Mouse (Mus musculus) limb, embryonic 15.5 days (tissue): Measurements from ENCODE around the gene Gm21962. TPM values are rescaled to one million over a fixed set of nuclear protein-coding genes. Genes with fewer than 3 reads are reported as not detected.
"Not testable (repeated sequence)": the region's sequence is repeated elsewhere in the genome, so short reads cannot be mapped to it uniquely, and the experiment has no call there.

Experiments
- ATAC-seq: fragments of 200-750 bp; cut with Nextera tagmentation; 2 replicates; pipeline ENCODE4 v1.8.0; 2017; ENCODE audit warnings: low read depth, moderate TSS enrichment; ENCODE audit not compliant: insufficient number of reproducible peaks, low FRiP score, low TSS enrichment
- H3K27ac ChIP-seq: fragments of 300-500 bp; sonication (generic); 2 replicates; pipeline ENCODE4 v1.5.1; 2015; ENCODE audit warnings: moderate library complexity, mild to moderate bottlenecking, inconsistent platforms
- H3K27me3 ChIP-seq: fragments of 300-500 bp; sonication (generic); 2 replicates; pipeline ENCODE4 v1.6.1; 2015; ENCODE audit warnings: inconsistent platforms
- H3K36me3 ChIP-seq: fragments of 300-500 bp; sonication (generic); 2 replicates; pipeline ENCODE4 v1.6.1; 2015; ENCODE audit warnings: inconsistent platforms
- H3K4me1 ChIP-seq: fragments of 300-500 bp; sonication (generic); 2 replicates; pipeline ENCODE4 v1.6.1; 2015; ENCODE audit warnings: inconsistent platforms
- H3K4me2 ChIP-seq: fragments of 300-500 bp; sonication (generic); 2 replicates; pipeline ENCODE4 v1.6.1; 2015; ENCODE audit warnings: mild to moderate bottlenecking, inconsistent platforms
- H3K4me3 ChIP-seq: fragments of 300-500 bp; sonication (generic); 2 replicates; pipeline ENCODE4 v1.5.1; 2015; ENCODE audit warnings: mild to moderate bottlenecking, inconsistent platforms
- H3K9ac ChIP-seq: fragments of 300-500 bp; sonication (generic); 2 replicates; pipeline ENCODE4 v1.6.1; 2015; ENCODE audit warnings: inconsistent platforms
- H3K9me3 ChIP-seq: fragments of 300-500 bp; sonication (generic); 2 replicates; pipeline ENCODE4 v1.6.1; 2016; ENCODE audit warnings: inconsistent platforms
- WGBS: fragments of 180-500 bp; shearing (Covaris S2); methylation state at CpG from one replicate; pipeline ENCODE4 v1.1.7; 2015; 5-methylcytosine and 5-hydroxymethylcytosine counted together
- polyA plus RNA-seq: library from polyadenylated mRNA; unstranded; fragments of >200 nt; fragmentation: Nextera tagmentation; extraction: Ambion mirVana; gene quantifications from 2 replicates; pipeline ENCODE4 v1.2.1, GENCODE M21; 2015

The Gm21962 gene
- not detected in 2 replicates for polyA plus RNA-seq

- H3K4me1 ChIP-seq, H3K4me2 ChIP-seq, H3K27ac ChIP-seq, ATAC-seq, H3K9me3 ChIP-seq, H3K36me3 ChIP-seq, H3K27me3 ChIP-seq, H3K4me3 ChIP-seq, H3K9ac ChIP-seq: not testable (repeated sequence)
- WGBS, result no CpG with 5 or more reads among the region's 3 CpGs
These were observed at the start of gene Gm21962 for GRCm38 (mm10) chr3:137671224-137671623. TSS of gene Gm21962 (plus strand) at chr3:137671524.

- H3K36me3 ChIP-seq, result no peaks in the 10 kb centered on the region
- H3K27me3 ChIP-seq, result peaks cover 21% of the 10 kb centered on the region
- no peak overlapping the region for H3K4me3 ChIP-seq
- no peak overlapping the region for H3K4me2 ChIP-seq
- ATAC-seq, result no peak
- H3K27ac ChIP-seq, result no peak overlapping the region; the same call in 1 of the 2 replicates
- no peaks in the 10 kb centered on the region; the same call in 1 of the 2 replicates for H3K9me3 ChIP-seq
- no peak overlapping the region for H3K9ac ChIP-seq
- WGBS, result 52% methylated on average over 6 of the region's 6 CpGs
- peaks cover 7% of the 10 kb centered on the region for H3K4me1 ChIP-seq
These were observed 49.2 kb upstream of the Gm21962 start for GRCm38 (mm10) chr3:137622091-137622490.

GRCm38 (mm10) chr3:137622895-137623580 is 48.3 kb upstream of the Gm21962 start:
- H3K4me3 ChIP-seq, result peak overlapping the region; percentile 57
- peaks cover 7% of the 10 kb centered on the region for H3K4me1 ChIP-seq
- H3K27me3 ChIP-seq, result peaks cover 21% of the 10 kb centered on the region
- ATAC-seq, result no peak; the same call in 1 of the 2 replicates
- H3K4me2 ChIP-seq, result peak overlapping the region; percentile 94
- H3K27ac ChIP-seq, result no peak overlapping the region
- peak overlapping the region; percentile 31 for H3K9ac ChIP-seq
- H3K36me3 ChIP-seq, result no peaks in the 10 kb centered on the region
- H3K9me3 ChIP-seq, result no peaks in the 10 kb centered on the region; the same call in 1 of the 2 replicates
- 29% methylated on average over 14 of the region's 14 CpGs for WGBS

GRCm38 (mm10) chr3:137623581-137624362 is 47.6 kb upstream of the Gm21962 start:
- peaks cover 7% of the 10 kb centered on the region for H3K4me1 ChIP-seq
- no peaks in the 10 kb centered on the region for H3K36me3 ChIP-seq
- H3K9me3 ChIP-seq, result no peaks in the 10 kb centered on the region; the same call in 1 of the 2 replicates
- peak overlapping the region; percentile 94 for H3K4me2 ChIP-seq
- H3K9ac ChIP-seq, result peak overlapping the region; percentile 31
- under 1% methylated on average over 42 of the region's 47 CpGs for WGBS
- ATAC-seq, result peak; percentile 78
- H3K27ac ChIP-seq, result no peak overlapping the region
- H3K4me3 ChIP-seq, result peak overlapping the region; percentile 57
- H3K27me3 ChIP-seq, result peaks cover 21% of the 10 kb centered on the region

GRCm38 (mm10) chr3:137625054-137625453 is 46.3 kb upstream of the Gm21962 start:
- Histone ChIP-seq H3K27me3 (peaks cover 21% of the 10 kb centered on the region), H3K36me3 (no peaks in the 10 kb centered on the region), H3K9ac (no peak overlapping the region), H3K27ac (no peak overlapping the region), H3K4me1 (peaks cover 7% of the 10 kb centered on the region), H3K4me3 (no peak overlapping the region), H3K9me3 (no peaks in the 10 kb centered on the region; the same call in 1 of the 2 replicates), H3K4me2 (no peak overlapping the region)
- WGBS, result 67% methylated on average over 5 of the region's 5 CpGs
- ATAC-seq, result no peak

- Histone ChIP-seq H3K27ac (no peak overlapping the region), H3K36me3 (no peaks in the 10 kb centered on the region), H3K4me1 (no peaks in the 10 kb centered on the region), H3K9ac (no peak overlapping the region), H3K27me3 (no peaks in the 10 kb centered on the region), H3K9me3 (no peaks in the 10 kb centered on the region), H3K4me2 (no peak overlapping the region), H3K4me3 (no peak overlapping the region)
- 84% methylated on average over 10 of the region's 10 CpGs for WGBS
- no peak for ATAC-seq
These were observed 37.6 kb upstream of the Gm21962 start for GRCm38 (mm10) chr3:137633726-137634125.

- no peaks in the 10 kb centered on the region for H3K27me3 ChIP-seq
- 91% methylated on average over 4 of the region's 4 CpGs for WGBS
- no peak for ATAC-seq
- no peak overlapping the region for H3K9ac ChIP-seq
- no peaks in the 10 kb centered on the region for H3K4me1 ChIP-seq
- H3K4me2 ChIP-seq, result no peak overlapping the region
- H3K9me3 ChIP-seq, result no peaks in the 10 kb centered on the region
- H3K27ac ChIP-seq, result no peak overlapping the region
- H3K4me3 ChIP-seq, result no peak overlapping the region
- no peaks in the 10 kb centered on the region for H3K36me3 ChIP-seq
These were observed 34.8 kb upstream of the Gm21962 start for GRCm38 (mm10) chr3:137636571-137636970.

GRCm38 (mm10) chr3:137641238-137641637 is 30.1 kb upstream of the Gm21962 start:
- Histone ChIP-seq H3K36me3 (no peaks in the 10 kb centered on the region), H3K4me2 (no peak overlapping the region), H3K9me3 (no peaks in the 10 kb centered on the region), H3K27me3 (no peaks in the 10 kb centered on the region), H3K9ac (no peak overlapping the region), H3K4me1 (no peaks in the 10 kb centered on the region), H3K27ac (no peak overlapping the region), H3K4me3 (no peak overlapping the region)
- no peak for ATAC-seq
- 75% methylated on average over 5 of the region's 5 CpGs for WGBS

GRCm38 (mm10) chr3:137642137-137642536 is 29.2 kb upstream of the Gm21962 start:
- H3K27me3 ChIP-seq, result no peaks in the 10 kb centered on the region
- H3K27ac ChIP-seq, result no peak overlapping the region
- H3K4me2 ChIP-seq, result no peak overlapping the region
- no peaks in the 10 kb centered on the region for H3K4me1 ChIP-seq
- no peaks in the 10 kb centered on the region for H3K9me3 ChIP-seq
- no peak for ATAC-seq
- H3K9ac ChIP-seq, result no peak overlapping the region
- 21% methylated on average over 8 of the region's 8 CpGs for WGBS
- no peak overlapping the region for H3K4me3 ChIP-seq
- no peaks in the 10 kb centered on the region for H3K36me3 ChIP-seq

- no peak for ATAC-seq
- no peaks in the 10 kb centered on the region for H3K27me3 ChIP-seq
- H3K27ac ChIP-seq, result no peak overlapping the region
- H3K36me3 ChIP-seq, result no peaks in the 10 kb centered on the region
- no peak overlapping the region for H3K4me3 ChIP-seq
- no peaks in the 10 kb centered on the region for H3K4me1 ChIP-seq
- H3K9me3 ChIP-seq, result no peaks in the 10 kb centered on the region
- no peak overlapping the region for H3K4me2 ChIP-seq
- WGBS, result 76% methylated on average over 3 of the region's 3 CpGs
- H3K9ac ChIP-seq, result no peak overlapping the region
These were observed 28.8 kb upstream of the Gm21962 start for GRCm38 (mm10) chr3:137642568-137642967.

GRCm38 (mm10) chr3:137644081-137644480 is 27.2 kb upstream of the Gm21962 start:
- H3K27me3 ChIP-seq, result no peaks in the 10 kb centered on the region
- WGBS, result 90% methylated on average over 3 of the region's 3 CpGs
- no peak overlapping the region for H3K27ac ChIP-seq
- no peak overlapping the region for H3K9ac ChIP-seq
- H3K4me2 ChIP-seq, result no peak overlapping the region
- H3K4me1 ChIP-seq, result no peaks in the 10 kb centered on the region
- no peaks in the 10 kb centered on the region for H3K9me3 ChIP-seq
- no peak for ATAC-seq
- H3K4me3 ChIP-seq, result no peak overlapping the region
- no peaks in the 10 kb centered on the region for H3K36me3 ChIP-seq

- no peaks in the 10 kb centered on the region for H3K27me3 ChIP-seq
- no peaks in the 10 kb centered on the region for H3K4me1 ChIP-seq
- no peak overlapping the region for H3K4me3 ChIP-seq
- H3K4me2 ChIP-seq, result no peak overlapping the region
- no peak overlapping the region for H3K27ac ChIP-seq
- no peaks in the 10 kb centered on the region for H3K9me3 ChIP-seq
- ATAC-seq, result no peak
- no peak overlapping the region for H3K9ac ChIP-seq
- H3K36me3 ChIP-seq, result no peaks in the 10 kb centered on the region
- WGBS, result 14% methylated on average over 6 of the region's 6 CpGs
These were observed 26.4 kb upstream of the Gm21962 start for GRCm38 (mm10) chr3:137644947-137645346.
